Mouse (Mus musculus) embryonic fibroblast, embryonic 13.5 days (primary cell): ENCODE results near the gene Amhr2.

Source experiments
- CTCF ChIP-seq: IDR thresholded peaks from 2 replicates; pipeline ENCODE4 v1.5.1; 2011; ENCODE audit warnings: mild to moderate bottlenecking, control low read depth, low read length, moderate library complexity, borderline replicate concordance; ENCODE audit not compliant: insufficient read depth
- POLR2A ChIP-seq: IDR thresholded peaks from 2 replicates; pipeline ENCODE4 v1.6.1; 2011; ENCODE audit warnings: low read depth, mild to moderate bottlenecking, control low read depth, low read length, moderate library complexity

DNA sequence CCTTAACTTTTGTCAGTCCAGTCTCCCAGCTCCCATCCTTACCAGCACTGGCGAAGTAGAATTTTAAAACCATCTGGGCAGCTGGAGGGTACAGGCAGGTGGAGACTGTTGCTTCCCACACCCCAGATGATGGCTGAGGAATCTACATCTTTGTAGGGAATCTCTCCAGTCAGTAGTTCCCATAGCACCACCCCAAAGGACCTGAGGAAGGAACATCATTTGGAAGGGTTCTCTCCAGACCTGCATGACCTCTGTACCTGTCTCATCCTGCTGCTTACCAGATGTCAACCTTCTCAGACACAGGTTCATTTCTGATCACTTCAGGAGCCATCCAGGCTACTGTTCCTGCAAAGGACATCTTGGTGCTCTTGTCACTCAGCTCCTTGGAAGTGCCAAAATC is 58.3 kb downstream of the Amhr2 start, which contains the start of gene Gm10337:
- no peak for TF ChIP-seq CTCF
- no peak for TF ChIP-seq POLR2A
